Mouse (Mus musculus): ENCODE data around the gene Frzb.

DNA sequence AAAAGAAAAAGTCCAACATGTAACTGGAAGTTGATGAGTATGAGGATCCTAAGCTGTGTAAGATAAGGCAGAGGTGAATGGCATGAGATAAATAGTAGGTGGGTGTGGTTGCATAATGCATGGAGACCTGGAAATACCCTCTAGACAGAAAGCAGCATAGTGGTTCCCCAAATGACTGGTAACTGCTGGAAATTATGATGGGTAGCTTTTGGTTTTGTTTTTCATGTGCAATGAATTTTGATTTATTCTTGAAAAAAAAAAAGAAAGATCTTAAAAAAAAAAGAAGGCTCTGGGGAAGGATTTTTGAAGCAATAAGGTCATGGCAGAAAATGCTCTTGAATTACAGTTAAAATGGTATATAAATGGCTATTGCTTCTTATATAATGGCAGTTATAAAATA is 72.5 kb downstream of the Frzb start:
- TF ChIP-seq GATA1 (IDR thresholded peaks at IDR 0.05; ENCODE audit: low read length) (no peak), TAL1 (IDR thresholded peaks at IDR 0.05; ENCODE audit: low read length) (no peak)

Data from erythroblast, embryonic 14.5 days (primary cell).